Mouse (Mus musculus) kidney, embryonic 16.5 days (tissue): ENCODE data around the gene Mpp3. TPM values are rescaled to one million over a fixed set of nuclear protein-coding genes. Genes with fewer than 3 reads are reported as not detected.
A peak's percentile ranks its signal among the peaks of the same experiment; 100 is the strongest.

Experiments used
- ATAC-seq: fragments of 200-750 bp; cut with Nextera tagmentation; 2 replicates; pipeline ENCODE4 v1.8.0; 2017; ENCODE audit warnings: moderate TSS enrichment; ENCODE audit not compliant: low FRiP score, low TSS enrichment
- H3K27ac ChIP-seq: fragments of 300-500 bp; sonication (generic); 2 replicates; pipeline ENCODE4 v1.5.1; 2014; ENCODE audit warnings: low read length
- H3K27me3 ChIP-seq: fragments of 300-500 bp; sonication (generic); 2 replicates; pipeline ENCODE4 v1.6.1; 2014; ENCODE audit warnings: low read length, control low read depth, mixed read lengths; ENCODE audit not compliant: insufficient read depth
- H3K36me3 ChIP-seq: fragments of 300-500 bp; sonication (generic); 2 replicates; pipeline ENCODE4 v1.6.1; 2014; ENCODE audit warnings: low read length, control low read depth, mixed read lengths; ENCODE audit not compliant: insufficient read depth
- H3K4me1 ChIP-seq: fragments of 300-500 bp; sonication (generic); 2 replicates; pipeline ENCODE4 v1.6.1; 2014; ENCODE audit warnings: low read length, control low read depth, mixed read lengths; ENCODE audit not compliant: insufficient read depth
- H3K4me2 ChIP-seq: fragments of 300-500 bp; sonication (generic); replicated peaks from 2 replicates; pipeline ENCODE4 v1.6.1; 2014; ENCODE audit warnings: low read depth, low read length
- H3K4me3 ChIP-seq: fragments of 300-500 bp; sonication (generic); 2 replicates; pipeline ENCODE4 v1.5.1; 2014; ENCODE audit warnings: mild to moderate bottlenecking, low read length
- H3K9ac ChIP-seq: fragments of 300-500 bp; sonication (generic); replicated peaks from 2 replicates; pipeline ENCODE4 v1.6.1; 2014; ENCODE audit warnings: low read length
- H3K9me3 ChIP-seq: fragments of 300-500 bp; sonication (generic); 2 replicates; pipeline ENCODE4 v1.6.1; 2016; ENCODE audit warnings: low read length, control low read depth
- WGBS: fragments of 180-500 bp; shearing (Covaris S2); extraction: QIAGEN DNeasy Blood & Tissue Kit; methylation state at CpG from one replicate; pipeline ENCODE4 v1.1.7; 2014; 5-methylcytosine and 5-hydroxymethylcytosine counted together
- polyA plus RNA-seq: library from polyadenylated mRNA; unstranded; fragments of >200 nt; fragmentation: Nextera tagmentation; extraction: Ambion mirVana; gene quantifications from 2 replicates; pipeline ENCODE4 v1.2.1, GENCODE M21; 2015

Mpp3 gene
- polyA plus RNA-seq, 1 experiment from 2014 or later: 7.2 TPM

DNA sequence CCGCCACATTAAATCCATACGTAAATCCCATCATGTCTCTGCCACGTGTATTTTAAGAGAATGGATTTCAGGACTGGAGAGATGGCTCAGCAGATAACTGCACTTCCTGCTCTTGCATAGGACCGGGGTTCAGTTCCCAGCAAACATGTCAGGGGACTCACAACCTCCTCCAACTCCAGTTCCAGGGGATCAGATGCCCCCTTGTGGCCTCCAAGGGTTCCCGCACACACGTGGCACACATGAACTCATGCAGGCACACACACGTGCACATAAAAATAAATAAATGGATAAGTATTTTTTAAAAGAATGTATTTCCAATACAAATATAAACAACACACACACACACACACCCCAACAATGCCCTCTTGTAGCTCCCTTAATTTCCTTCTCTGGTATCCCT is 51.3 kb downstream of the Mpp3 start:
- ATAC-seq: no peak
- H3K36me3 ChIP-seq: peaks cover 9% of the 10 kb centered on the region; the same call in 1 of the 2 replicates
- 94% methylated on average over 7 of the region's 7 CpGs for WGBS

DNA sequence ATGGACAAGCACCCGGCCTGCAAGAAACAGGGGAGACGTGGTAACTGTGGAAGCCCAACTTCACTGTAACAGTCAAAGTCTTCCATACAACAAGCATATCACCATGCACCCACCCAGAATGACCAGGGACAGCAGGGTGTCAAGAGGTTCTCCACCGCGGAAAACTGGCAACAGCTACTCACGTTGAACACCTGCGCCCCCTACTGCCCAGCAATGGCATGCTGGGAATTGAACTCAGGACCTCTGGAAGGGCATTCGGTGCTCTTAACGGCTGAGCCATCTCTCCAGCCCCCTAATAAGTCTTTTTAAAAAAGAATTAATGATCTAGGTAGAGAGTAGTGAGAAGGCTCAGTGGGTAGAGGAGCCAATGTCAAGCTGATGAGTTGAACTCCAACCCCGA is 53.3 kb downstream of the Mpp3 start:
- peaks cover 3% of the 10 kb centered on the region; the same call in 1 of the 2 replicates for H3K36me3 ChIP-seq
- H3K9ac ChIP-seq: no peak overlapping the region
- WGBS: 48% methylated on average over 9 of the region's 9 CpGs
- H3K4me1 ChIP-seq: peaks cover 17% of the 10 kb centered on the region
- H3K27ac ChIP-seq: no peak overlapping the region
- H3K9me3 ChIP-seq: no peaks in the 10 kb centered on the region; the same call in 1 of the 2 replicates
- no peaks in the 10 kb centered on the region for H3K27me3 ChIP-seq
- H3K4me2 ChIP-seq: no peak overlapping the region
- H3K4me3 ChIP-seq: no peak overlapping the region
- ATAC-seq: no peak

More for the DNA sequence above, 51.3 kb downstream of the Mpp3 start:
- Histone ChIP-seq H3K9me3 (no peaks in the 10 kb centered on the region; the same call in 1 of the 2 replicates), H3K27ac (no peak overlapping the region), H3K27me3 (no peaks in the 10 kb centered on the region), H3K4me2 (no peak overlapping the region), H3K9ac (no peak overlapping the region), H3K4me1 (peaks cover 17% of the 10 kb centered on the region), H3K4me3 (no peak overlapping the region)

DNA sequence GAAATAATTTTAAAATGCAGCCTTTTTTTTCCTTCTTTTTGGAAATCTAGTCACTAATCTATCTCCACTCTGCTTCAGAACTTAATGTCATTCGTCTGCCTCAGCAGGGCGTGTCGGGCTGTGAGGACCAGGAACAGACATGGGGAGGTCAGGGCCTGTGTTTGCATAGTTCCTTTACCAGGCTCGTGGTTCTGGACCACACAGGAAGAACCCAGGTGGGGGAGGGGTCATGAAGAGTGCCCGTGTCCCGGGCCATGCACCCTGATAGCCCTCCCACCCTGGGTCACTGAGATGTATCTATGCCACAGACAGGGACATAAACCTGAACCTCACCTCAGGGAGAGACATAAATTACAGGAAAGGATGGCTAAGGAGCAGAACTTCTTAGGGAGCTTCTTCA is 54.1 kb downstream of the Mpp3 start:
- Histone ChIP-seq H3K9me3 (no peaks in the 10 kb centered on the region; the same call in 1 of the 2 replicates), H3K36me3 (peaks cover 3% of the 10 kb centered on the region; the same call in 1 of the 2 replicates), H3K4me3 (no peak overlapping the region), H3K4me1 (peaks cover 17% of the 10 kb centered on the region), H3K27ac (no peak overlapping the region), H3K4me2 (no peak overlapping the region), H3K27me3 (no peaks in the 10 kb centered on the region), H3K9ac (no peak overlapping the region)
- no peak for ATAC-seq
- WGBS: 38% methylated on average over 6 of the region's 6 CpGs

DNA sequence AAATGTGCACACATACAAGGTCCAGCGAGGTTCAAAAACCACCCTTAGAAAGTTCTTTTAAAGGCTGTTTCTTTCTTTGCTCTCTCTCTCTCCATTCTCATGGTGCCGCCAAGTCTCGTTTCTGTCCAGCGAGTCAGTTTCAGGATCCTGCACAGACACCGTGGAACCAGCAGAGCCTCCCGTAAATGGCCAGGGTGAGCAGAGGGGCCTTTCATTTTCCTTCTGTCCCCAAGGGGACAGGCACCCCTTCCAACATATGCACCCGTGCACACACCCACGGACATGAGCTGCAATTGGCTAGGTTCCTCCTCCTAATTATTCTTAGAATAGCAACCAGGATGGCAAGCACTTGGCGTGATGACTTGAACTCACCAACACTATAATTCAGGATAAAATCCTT is 54.8 kb downstream of the Mpp3 start:
- 66% methylated on average over 9 of the region's 9 CpGs for WGBS
- Histone ChIP-seq H3K4me1 (peaks cover 20% of the 10 kb centered on the region), H3K4me3 (no peak overlapping the region), H3K36me3 (0 out of 2 replicates have a peak, but pooled peaks cover 3% of the 10 kb centered on the region), H3K27ac (no peak overlapping the region), H3K4me2 (no peak overlapping the region), H3K9ac (no peak overlapping the region), H3K9me3 (no peaks in the 10 kb centered on the region; the same call in 1 of the 2 replicates), H3K27me3 (no peaks in the 10 kb centered on the region)
- no peak for ATAC-seq

DNA sequence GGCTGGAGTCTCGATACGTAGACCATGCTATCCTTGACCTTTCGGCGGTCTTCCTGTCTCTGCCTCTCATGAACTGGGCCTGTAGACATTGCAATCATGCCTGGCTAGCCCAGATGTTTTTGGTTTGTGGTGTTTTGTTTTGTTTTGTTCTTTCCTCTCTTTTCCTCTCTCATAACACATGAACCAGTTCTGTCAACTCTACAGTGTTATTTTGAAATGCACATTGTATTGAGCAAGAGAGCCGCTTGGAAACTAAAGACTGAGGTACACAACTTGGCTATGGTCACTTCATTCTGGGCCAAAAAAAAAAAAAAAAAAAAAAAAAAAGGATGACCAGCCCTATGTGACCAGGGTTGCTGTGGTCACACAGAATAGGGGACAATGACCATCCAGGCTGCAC is 55.6 kb downstream of the Mpp3 start:
- H3K27me3 ChIP-seq: peaks cover 2% of the 10 kb centered on the region; the same call in 1 of the 2 replicates
- no peak for ATAC-seq
- H3K4me3 ChIP-seq: no peak overlapping the region
- no peaks in the 10 kb centered on the region; the same call in 1 of the 2 replicates for H3K9me3 ChIP-seq
- no peak overlapping the region for H3K9ac ChIP-seq
- peaks cover 22% of the 10 kb centered on the region for H3K4me1 ChIP-seq
- no peak overlapping the region for H3K4me2 ChIP-seq
- WGBS: 88% methylated on average over 5 of the region's 5 CpGs
- H3K36me3 ChIP-seq: 0 out of 2 replicates have a peak, but pooled peaks cover 3% of the 10 kb centered on the region
- no peak overlapping the region for H3K27ac ChIP-seq

DNA sequence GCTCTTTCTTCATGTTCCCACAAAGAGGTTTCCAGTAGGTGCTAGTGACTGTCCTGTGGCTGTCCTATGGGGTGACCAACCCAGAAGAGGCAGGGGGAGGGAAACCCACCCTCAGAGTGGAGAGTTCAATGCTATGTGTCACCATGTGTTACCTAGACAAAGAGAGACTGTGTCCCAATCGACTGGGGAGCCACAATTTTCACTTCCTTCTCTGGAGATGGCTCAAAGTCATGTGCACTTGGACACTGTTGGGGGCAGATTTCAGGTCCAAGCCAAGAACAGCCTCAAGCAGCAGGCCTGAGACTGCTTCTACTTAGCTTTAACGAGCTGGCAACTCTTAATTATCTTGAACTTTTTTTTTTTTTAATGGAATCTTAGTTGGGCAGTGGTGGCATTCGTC is 56.2 kb downstream of the Mpp3 start:
- Histone ChIP-seq H3K36me3 (0 out of 2 replicates have a peak, but pooled peaks cover 3% of the 10 kb centered on the region), H3K27ac (no peak overlapping the region), H3K9ac (no peak overlapping the region), H3K4me3 (no peak overlapping the region), H3K9me3 (no peaks in the 10 kb centered on the region; the same call in 1 of the 2 replicates), H3K4me1 (peaks cover 23% of the 10 kb centered on the region), H3K27me3 (peaks cover 4% of the 10 kb centered on the region; the same call in 1 of the 2 replicates), H3K4me2 (no peak overlapping the region)
- no peak for ATAC-seq
- 72% methylated on average over 3 of the region's 3 CpGs for WGBS

DNA sequence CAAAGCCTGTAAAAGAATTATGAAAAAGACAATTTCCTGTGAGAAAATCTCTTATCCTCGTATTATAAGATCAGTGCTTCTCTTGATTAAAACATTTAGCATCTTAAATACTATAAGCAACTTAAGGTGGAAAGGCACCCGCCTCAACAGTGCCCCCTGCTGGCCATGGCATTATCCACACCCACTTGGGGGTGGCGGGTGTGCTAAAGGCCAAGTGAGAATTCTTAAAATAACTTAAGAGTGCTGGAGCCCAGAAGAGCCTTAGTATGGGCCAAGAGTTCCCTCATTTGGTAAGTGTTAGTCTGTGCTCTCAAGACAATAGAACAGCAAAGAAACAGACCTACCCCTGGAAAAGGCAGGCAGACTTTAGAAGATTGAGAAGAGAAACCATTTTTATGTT is 56.9 kb downstream of the Mpp3 start:
- H3K27ac ChIP-seq: no peak overlapping the region
- H3K4me2 ChIP-seq: no peak overlapping the region
- WGBS: 56% methylated on average over 3 of the region's 3 CpGs
- peaks cover 30% of the 10 kb centered on the region for H3K4me1 ChIP-seq
- peaks cover 9% of the 10 kb centered on the region; the same call in 1 of the 2 replicates for H3K27me3 ChIP-seq
- ATAC-seq: no peak
- no peaks in the 10 kb centered on the region for H3K9me3 ChIP-seq
- H3K36me3 ChIP-seq: no peaks in the 10 kb centered on the region
- no peak overlapping the region for H3K9ac ChIP-seq
- H3K4me3 ChIP-seq: no peak overlapping the region

DNA sequence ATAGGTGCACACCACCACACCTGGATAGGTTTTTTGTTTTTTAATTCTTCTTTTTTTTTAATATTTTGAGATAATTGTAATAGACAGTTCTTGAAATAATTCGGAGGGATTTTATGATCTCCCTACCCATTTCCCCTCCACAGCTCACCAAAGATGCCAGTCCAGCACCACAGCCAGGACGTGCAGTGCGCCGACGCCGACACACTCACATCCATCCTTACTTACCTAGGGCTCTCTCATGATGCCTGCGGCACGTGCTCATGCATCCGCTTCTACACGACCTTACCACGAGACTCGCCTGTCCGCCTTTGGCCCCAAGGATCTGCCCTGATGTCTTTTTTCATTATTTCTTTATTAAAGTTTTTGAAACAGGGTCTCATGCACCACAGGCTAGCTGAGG is 58.4 kb downstream of the Mpp3 start:
- H3K9me3 ChIP-seq: no peaks in the 10 kb centered on the region
- 82% methylated on average over 13 of the region's 13 CpGs for WGBS
- no peaks in the 10 kb centered on the region for H3K36me3 ChIP-seq
- H3K4me2 ChIP-seq: no peak overlapping the region
- no peak overlapping the region for H3K4me3 ChIP-seq
- no peak for ATAC-seq
- peaks cover 46% of the 10 kb centered on the region for H3K4me1 ChIP-seq
- no peak overlapping the region for H3K27ac ChIP-seq
- H3K9ac ChIP-seq: no peak overlapping the region
- H3K27me3 ChIP-seq: peaks cover 25% of the 10 kb centered on the region

DNA sequence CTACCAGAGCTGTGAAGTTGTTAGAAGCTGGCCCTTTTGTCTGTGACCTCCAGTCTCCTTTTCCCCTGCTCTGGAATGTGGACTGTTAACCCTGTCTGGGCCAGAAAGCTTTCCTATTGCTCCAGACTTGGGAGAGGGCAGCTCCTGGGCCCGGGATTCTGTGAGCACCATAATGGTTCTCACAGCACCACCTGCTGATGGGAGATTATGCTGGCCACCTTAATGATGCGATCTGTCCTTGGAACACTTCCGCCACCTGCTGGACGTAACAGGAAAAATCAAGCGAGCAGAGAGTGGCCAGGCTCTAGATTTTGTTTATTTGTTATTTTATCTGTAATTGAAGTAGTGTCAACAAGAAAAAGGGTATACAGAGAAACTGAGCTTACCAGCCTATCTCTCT is 59.5 kb downstream of the Mpp3 start:
- no peaks in the 10 kb centered on the region for H3K36me3 ChIP-seq
- no peak overlapping the region for H3K9ac ChIP-seq
- H3K4me3 ChIP-seq: no peak overlapping the region
- no peaks in the 10 kb centered on the region for H3K9me3 ChIP-seq
- ATAC-seq: peak; percentile 50; the same call in 1 of the 2 replicates
- under 1% methylated on average over 5 of the region's 5 CpGs for WGBS
- H3K4me2 ChIP-seq: no peak overlapping the region
- no peak overlapping the region for H3K27ac ChIP-seq
- H3K27me3 ChIP-seq: peaks cover 35% of the 10 kb centered on the region
- peaks cover 50% of the 10 kb centered on the region for H3K4me1 ChIP-seq

DNA sequence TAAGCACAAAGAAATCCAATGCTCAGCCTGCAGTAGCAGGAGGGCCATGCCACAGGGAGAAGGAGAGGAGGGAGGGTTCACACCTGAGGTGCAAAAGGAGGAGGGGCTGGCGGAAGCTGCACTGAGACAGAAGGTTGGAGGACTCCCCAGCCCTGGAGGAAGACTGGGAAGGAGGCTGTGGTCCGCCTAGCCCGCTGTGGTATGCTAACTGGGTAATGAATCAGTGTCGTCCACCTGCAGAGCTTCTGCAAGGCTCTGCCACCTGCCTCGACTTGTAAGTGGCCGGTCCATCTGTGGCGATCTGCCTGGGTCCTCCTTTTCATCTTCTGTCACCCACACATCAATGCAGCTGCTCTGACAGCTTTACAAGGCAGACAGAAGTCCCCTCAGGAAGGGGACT is 60.0 kb downstream of the Mpp3 start:
- Histone ChIP-seq H3K4me1 (peaks cover 54% of the 10 kb centered on the region), H3K27ac (peak overlapping the region; percentile 1; the same call in 1 of the 2 replicates), H3K36me3 (no peaks in the 10 kb centered on the region), H3K4me2 (no peak overlapping the region), H3K27me3 (peaks cover 40% of the 10 kb centered on the region), H3K4me3 (no peak overlapping the region), H3K9ac (0 out of 2 replicates have a peak overlapping the region, but pooled peaks have one; percentile 14), H3K9me3 (no peaks in the 10 kb centered on the region)
- 11% methylated on average over 7 of the region's 7 CpGs for WGBS
- ATAC-seq: no peak
